Mouse (Mus musculus) right cerebral cortex, postnatal 25 days (tissue): Measurements from ENCODE around the gene Olfr1162.
"Not testable (repeated sequence)": the region's sequence is repeated elsewhere in the genome, so short reads cannot be mapped to it uniquely, and the experiment has no call there.

Experiments
- DNase-seq: peaks from one replicate; pipeline ENCODE4 v3.0.0; 2022

Olfr1162 gene

GRCm38 (mm10) chr2:88051029-88051428, at the start of gene Olfr1162:
TSS of gene Olfr1162 (minus strand) at chr2:88051129.
- DNase-seq = no peak

- no peak for DNase-seq
Observed at GRCm38 (mm10) chr2:88093866-88094265, 42.9 kb upstream of the Olfr1162 start, which contains the start of gene Olfr1164. TSS of gene Olfr1164 (minus strand) at chr2:88093966.

- no peak for DNase-seq
Observed at GRCm38 (mm10) chr2:88071730-88072129, 20.8 kb upstream of the Olfr1162 start, which contains the start of gene Olfr1163. TSS of gene Olfr1163 (minus strand) at chr2:88071830.

GRCm38 (mm10) chr2:88063587-88063986, 12.7 kb upstream of the Olfr1162 start:
- no peak for DNase-seq

- DNase-seq = no peak
Observed at GRCm38 (mm10) chr2:88037599-88037998, 13.3 kb downstream of the Olfr1162 start, which contains the start of gene Olfr73. TSS of gene Olfr73 (minus strand) at chr2:88037699.

- DNase-seq = not testable (repeated sequence)
Observed at GRCm38 (mm10) chr2:88022474-88022873, 28.5 kb downstream of the Olfr1162 start, which contains the start of gene Olfr1161. TSS of gene Olfr1161 (plus strand) at chr2:88022774.

GRCm38 (mm10) chr2:88007515-88008318, 43.2 kb downstream of the Olfr1162 start, which contains the start of gene Olfr1160:
TSS of gene Olfr1160 (minus strand) at chr2:88008268.
- DNase-seq = no peak
